Mouse (Mus musculus) adrenal gland, adult 10 weeks (tissue): Measurements from ENCODE around the gene Smim13. TPM values are rescaled to one million over a fixed set of nuclear protein-coding genes. Genes with fewer than 3 reads are reported as not detected.

ENCODE experiments used
- polyA plus RNA-seq: library from polyadenylated mRNA; stranded (reverse); fragments of 350-450 nt; fragmentation: Illumina TruSeq; extraction: RNeasy Lipid Tissue Mini Kit (QIAGEN cat#74804); gene quantifications from one replicate; pipeline ENCODE4 v1.2.3, GENCODE M21; 2014; ENCODE audit warnings: low read depth, low replicate concordance

Smim13 gene
- 42.6 TPM for polyA plus RNA-seq

GRCm38 (mm10) chr13:41249538-41250317 is at the start of gene Smim13:
Smim13 (plus strand) TSS chr13:41249844.

GRCm38 (mm10) chr13:41220304-41220834 is 29.3 kb upstream of the Smim13 start, which contains the start of gene Elovl2:
Elovl2 (minus strand) TSS chr13:41220405.

GRCm38 (mm10) chr13:41273927-41274650 is 24.4 kb downstream of the Smim13 start, which contains the start of gene Gm17364:
Gm17364 (minus strand) TSS chr13:41273977.

Other genes starting within 250 kb of the Smim13 start
- 93.9 TPM for gene Pak1ip1, start 248.8 kb upstream of the Smim13 start, polyA plus RNA-seq
- 46.2 TPM for gene Tmem14c, start 233.6 kb upstream of the Smim13 start, polyA plus RNA-seq
- not detected for gene Mak, start 170.1 kb upstream of the Smim13 start, polyA plus RNA-seq
- gene Gcm2, start 138.8 kb upstream of the Smim13 start, polyA plus RNA-seq = not detected
- not detected for gene Sycp2l, start 135.5 kb upstream of the Smim13 start, polyA plus RNA-seq
- gene Elovl2, start 29.4 kb upstream of the Smim13 start, polyA plus RNA-seq = 0.58 TPM
- gene Gm17364, start 24.1 kb downstream of the Smim13 start, polyA plus RNA-seq = not detected
- gene Nedd9, start 237.5 kb downstream of the Smim13 start, polyA plus RNA-seq = 28.2 TPM